In the genomic region with DNA sequence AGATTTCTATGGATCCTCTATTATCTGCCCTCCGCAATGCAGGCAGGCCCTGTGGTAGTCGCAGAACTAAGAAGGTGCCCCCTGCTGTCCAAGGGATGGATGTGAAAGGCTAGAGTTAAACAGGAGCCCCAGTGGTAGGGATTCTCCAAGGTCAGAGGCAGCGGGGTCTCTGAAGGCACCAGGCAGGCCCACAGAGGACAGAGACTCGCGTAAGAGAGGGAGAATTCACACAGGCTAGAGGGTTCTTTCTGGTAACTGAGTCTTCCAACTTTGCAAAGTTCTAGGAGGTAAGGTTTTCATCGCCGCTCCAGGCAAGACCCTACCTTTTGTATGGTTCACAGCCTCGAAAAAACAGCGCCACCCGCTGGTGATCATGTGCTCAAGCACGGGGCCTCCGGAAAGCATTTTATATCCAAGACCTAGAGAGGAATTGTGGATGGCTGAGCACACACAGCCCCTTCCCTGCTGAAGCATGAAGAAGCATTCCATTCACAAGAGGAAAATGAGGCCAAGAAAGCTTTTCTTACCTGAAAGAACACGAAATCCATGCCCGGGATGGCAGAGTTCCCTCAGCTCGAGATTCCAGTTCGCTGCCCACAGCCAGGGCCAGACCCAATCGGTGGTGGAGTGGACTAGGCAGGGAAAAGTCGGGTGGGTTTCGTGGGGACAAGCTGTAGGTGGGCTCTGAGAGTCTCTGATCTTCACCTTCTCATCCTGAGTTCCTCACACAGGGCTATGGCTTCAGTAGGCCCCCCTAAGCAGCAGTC, we compare ENCODE assay signal across 8 mouse cellular contexts.
DNase-seq lines count a peak whose midpoint lies in the region; ATAC-seq lines count a peak whose summit lies in the region.

No protein-coding gene starts in this region.

- no peaks in the 10 kb centered on the region for H3K9me3 ChIP-seq in heart, embryonic 13.5 days
- H3K9me3 ChIP-seq in hindbrain, embryonic 12.5 days (replicated peaks) = no peaks in the 10 kb centered on the region

- no peak for ATAC-seq in heart, embryonic 13.5 days (ENCODE audit: extremely low read depth, insufficient number of reproducible peaks, low FRiP score, low TSS enrichment)
- ATAC-seq in hindbrain, embryonic 12.5 days (ENCODE audit: low FRiP score) = peak; percentile 42; the same call in 1 of the 2 replicates

- H3K36me3 ChIP-seq in heart, embryonic 13.5 days = no peaks in the 10 kb centered on the region
- H3K36me3 ChIP-seq in hindbrain, embryonic 12.5 days = no peaks in the 10 kb centered on the region

- WGBS in heart, embryonic 13.5 days = 12% methylated on average over 19 of the region's 19 CpGs
- 8% methylated on average over 19 of the region's 19 CpGs for WGBS in hindbrain, embryonic 12.5 days

- no peak for DNase-seq in heart, adult 11 months
- DNase-seq in Muller cell, postnatal 12 days (ENCODE audit: inconsistent ontology term) = peak; percentile 31
- peak; percentile 88 for DNase-seq in embryo, embryonic 10.5 days (ENCODE audit: low spot score)
- peak; percentile 62 to 65 for DNase-seq in left cerebral cortex, postnatal 14 days (ENCODE audit: low spot score in 2 of 2)
- DNase-seq in right cerebral cortex, postnatal 10 days (ENCODE audit: low spot score in 2 of 2) = peak; percentile 47 to 72
- DNase-seq in gastrocnemius, postnatal 25 days = no peak

- H3K9ac ChIP-seq in heart, embryonic 13.5 days = 0 out of 2 replicates have a peak overlapping the region, but pooled peaks have one; percentile 11
- H3K9ac ChIP-seq in hindbrain, embryonic 12.5 days = 0 out of 2 replicates have a peak overlapping the region, but pooled peaks have one; percentile 29

- H3K27ac ChIP-seq in heart, embryonic 13.5 days (replicated peaks) = no peak overlapping the region
- peak overlapping the region; percentile 66 for H3K27ac ChIP-seq in hindbrain, embryonic 12.5 days

- peaks cover 2% of the 10 kb centered on the region; the same call in 1 of the 2 replicates for H3K4me1 ChIP-seq in heart, embryonic 13.5 days
- H3K4me1 ChIP-seq in hindbrain, embryonic 12.5 days = peaks cover 53% of the 10 kb centered on the region

- H3K4me3 ChIP-seq in heart, embryonic 13.5 days = peak overlapping the region; percentile 20; the same call in 1 of the 2 replicates
- 0 out of 2 replicates have a peak overlapping the region, but pooled peaks have one; percentile 0 for H3K4me3 ChIP-seq in hindbrain, embryonic 12.5 days

- intact Hi-C loops in left cerebral cortex, postnatal 14 days (cut with DNase I) = no loop called here

- H3K27me3 ChIP-seq in heart, embryonic 13.5 days (replicated peaks) = peaks cover 44% of the 10 kb centered on the region
- peaks cover 12% of the 10 kb centered on the region; the same call in 1 of the 2 replicates for H3K27me3 ChIP-seq in hindbrain, embryonic 12.5 days

- H3K4me2 ChIP-seq in heart, embryonic 13.5 days = peak overlapping the region; percentile 49
- H3K4me2 ChIP-seq in hindbrain, embryonic 12.5 days (replicated peaks) = peak overlapping the region; percentile 31

Comparison
In these comparisons a context has a peak if more than half of its experiments do, and no peak if none do; other contexts are left out.
1. DNase-seq: peak in Muller cell, postnatal 12 days (single experiment), embryo, embryonic 10.5 days (single experiment), left cerebral cortex, postnatal 14 days (2 of 2) and right cerebral cortex, postnatal 10 days (2 of 2); none in heart, adult 11 months (single experiment) and gastrocnemius, postnatal 25 days (single experiment).